Mouse (Mus musculus) hindbrain, embryonic 14.5 days (tissue): ENCODE measurements at regions not wholly inside any gene's neighbourhood (a gene's known extent, or its start where the extent isn't known, plus 50 kb on each side); places are given as distances from the start of the nearest gene placed in this dataset.

Experiments used
- ATAC-seq: fragments of 200-750 bp; cut with Nextera tagmentation; 2 replicates; pipeline ENCODE4 v1.8.0; 2017; ENCODE audit warnings: moderate number of reproducible peaks, mild to moderate bottlenecking, moderate TSS enrichment, moderate library complexity; ENCODE audit not compliant: low FRiP score
- DNase-seq: peaks from one replicate; pipeline ENCODE4 v3.0.0-alpha.2; 2015; ENCODE audit warnings: low spot score
- H3K27ac ChIP-seq: fragments of 300-500 bp; sonication (generic); 2 replicates; pipeline ENCODE4 v1.5.1; 2014; ENCODE audit warnings: mild to moderate bottlenecking, moderate library complexity
- H3K27me3 ChIP-seq: fragments of 300-500 bp; sonication (generic); 2 replicates; pipeline ENCODE4 v1.6.1; 2014; ENCODE audit warnings: mild to moderate bottlenecking, low read length, mixed read lengths; ENCODE audit not compliant: control insufficient read depth, insufficient read depth
- H3K36me3 ChIP-seq: fragments of 300-500 bp; sonication (generic); replicated peaks from 2 replicates; pipeline ENCODE4 v1.6.1; 2014; ENCODE audit not compliant: control insufficient read depth, insufficient read depth
- H3K4me1 ChIP-seq: fragments of 300-500 bp; sonication (generic); replicated peaks from 2 replicates; pipeline ENCODE4 v1.6.1; 2014; ENCODE audit warnings: antibody characterized with exemption, low read length, mixed read lengths; ENCODE audit not compliant: control insufficient read depth, insufficient read depth
- H3K4me2 ChIP-seq: fragments of 300-500 bp; sonication (generic); replicated peaks from 2 replicates; pipeline ENCODE4 v1.6.1; 2014; ENCODE audit warnings: mild to moderate bottlenecking, moderate library complexity
- H3K4me3 ChIP-seq: fragments of 300-500 bp; sonication (generic); replicated peaks from 2 replicates; pipeline ENCODE4 v1.5.1; 2014; ENCODE audit warnings: mild to moderate bottlenecking, low read length
- H3K9ac ChIP-seq: fragments of 300-500 bp; sonication (generic); 2 replicates; pipeline ENCODE4 v1.6.1; 2014
- H3K9me3 ChIP-seq: fragments of 300-500 bp; sonication (generic); 2 replicates; pipeline ENCODE4 v1.6.1; 2016; ENCODE audit warnings: low read length; ENCODE audit not compliant: control insufficient read depth
- WGBS: fragments of 180-500 bp; shearing (Covaris S2); extraction: QIAGEN DNeasy Blood & Tissue Kit; methylation state at CpG from one replicate; pipeline ENCODE4 v1.1.7; 2014; 5-methylcytosine and 5-hydroxymethylcytosine counted together

DNA sequence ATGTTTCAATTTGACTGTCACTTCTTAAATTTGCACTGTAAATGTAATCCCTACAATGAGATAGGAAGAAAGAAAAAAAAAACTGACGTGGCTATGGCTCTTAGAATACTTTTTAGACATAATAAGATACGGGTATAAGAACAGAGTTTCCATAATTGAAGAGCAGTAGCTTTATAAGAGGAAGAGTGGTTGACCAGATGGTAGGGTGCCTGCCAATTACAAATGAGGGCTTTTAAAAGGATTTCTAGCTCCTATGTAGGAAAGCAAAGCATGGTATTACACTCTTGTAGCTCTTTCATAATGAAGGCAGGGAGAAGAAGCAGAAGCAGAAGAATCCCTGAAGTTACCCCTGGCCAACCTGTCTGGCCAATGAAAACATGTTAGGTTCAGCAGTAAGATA lies 239.7 kb upstream of the Car10 start:
- H3K9me3 ChIP-seq: no peaks in the 10 kb centered on the region
- no peak overlapping the region for H3K9ac ChIP-seq
- H3K27ac ChIP-seq: no peak overlapping the region
- no peak overlapping the region for H3K4me3 ChIP-seq
- no peaks in the 10 kb centered on the region for H3K27me3 ChIP-seq
- DNase-seq (no peak), ATAC-seq (no peak)
- H3K36me3 ChIP-seq: no peaks in the 10 kb centered on the region
- H3K4me2 ChIP-seq: no peak overlapping the region
- no peaks in the 10 kb centered on the region for H3K4me1 ChIP-seq
- 89% methylated on average over 2 of the region's 2 CpGs for WGBS

DNA sequence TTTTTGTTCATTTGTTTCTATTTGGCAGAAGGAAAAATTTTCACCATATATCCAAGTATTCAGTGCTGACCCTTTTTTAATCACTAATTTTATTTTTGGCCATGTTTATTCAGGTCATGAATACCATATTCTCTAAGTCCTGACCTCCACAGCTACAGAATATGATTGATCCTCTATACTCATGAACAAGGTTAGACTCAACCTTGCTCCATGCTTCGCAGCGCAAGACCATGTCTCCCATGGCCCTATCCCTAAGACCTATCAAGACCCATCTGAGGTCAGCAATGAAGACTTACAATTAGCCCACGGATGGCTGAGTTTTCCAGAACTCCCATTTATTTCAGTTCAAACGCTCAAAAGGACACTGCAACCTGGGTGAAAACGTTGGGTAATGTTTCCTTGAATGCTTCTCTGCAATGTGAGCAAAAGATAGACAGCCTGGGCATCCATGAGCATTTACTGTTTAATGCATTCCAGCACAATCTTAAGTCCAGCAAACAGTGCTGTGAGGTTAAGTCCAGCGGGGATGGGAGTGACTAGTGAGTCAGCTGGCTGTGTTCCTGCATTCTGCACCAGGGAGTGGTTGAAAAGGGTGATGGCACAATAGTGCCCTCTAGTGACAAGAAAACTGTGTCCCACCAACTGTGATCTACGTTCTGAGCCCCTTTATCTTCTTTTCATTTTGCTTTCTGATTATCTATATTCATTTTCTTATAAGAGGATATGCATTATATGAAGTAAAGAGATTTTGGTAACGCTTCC lies 208.0 kb upstream of the Car10 start:
- 44% methylated on average over 8 of the region's 8 CpGs for WGBS
- DNase-seq: peak; percentile 51
- no peak; the same call in 1 of the 2 replicates for ATAC-seq

DNA sequence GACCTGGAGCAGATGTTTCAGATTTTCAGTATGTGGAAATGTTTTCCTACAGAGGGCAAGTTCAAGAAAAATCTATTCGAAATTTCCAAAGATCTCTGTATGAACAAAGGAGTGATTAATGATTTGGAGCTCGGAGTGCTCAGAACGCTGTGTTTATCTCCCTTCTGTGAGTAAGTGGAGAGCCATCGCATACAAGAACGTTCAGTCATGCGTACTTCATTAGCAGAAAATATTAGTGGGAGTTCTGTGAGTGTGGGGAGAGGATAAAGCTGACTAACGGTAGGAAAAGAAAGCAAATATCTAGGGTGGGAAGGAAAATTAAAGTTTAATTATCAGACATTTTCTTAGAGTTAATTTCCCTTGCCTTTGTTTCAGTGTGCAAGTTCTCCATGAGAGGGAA lies 198.5 kb upstream of the Car10 start:
- Histone ChIP-seq H3K9me3 (no peaks in the 10 kb centered on the region), H3K4me2 (peak overlapping the region; percentile 25; the same call in 1 of the 2 replicates), H3K4me1 (no peaks in the 10 kb centered on the region; the same call in 1 of the 2 replicates), H3K27ac (no peak overlapping the region), H3K36me3 (no peaks in the 10 kb centered on the region), H3K4me3 (no peak overlapping the region), H3K9ac (no peak overlapping the region), H3K27me3 (no peaks in the 10 kb centered on the region)
- WGBS: 38% methylated on average over 7 of the region's 7 CpGs
- DNase-seq (no peak), ATAC-seq (no peak)

More for the DNA sequence above, 208.0 kb upstream of the Car10 start:
- Histone ChIP-seq H3K36me3 (no peaks in the 10 kb centered on the region), H3K9ac (no peak overlapping the region), H3K4me2 (no peak overlapping the region), H3K27me3 (no peaks in the 10 kb centered on the region), H3K4me1 (no peaks in the 10 kb centered on the region), H3K27ac (no peak overlapping the region), H3K9me3 (no peaks in the 10 kb centered on the region), H3K4me3 (no peak overlapping the region)
